Mouse (Mus musculus) testis, adult 2 months (tissue): ENCODE data around the gene Stat4.
"Not testable (repeated sequence)": the region's sequence is repeated elsewhere in the genome, so short reads cannot be mapped to it uniquely, and the experiment has no call there.

Source experiments
- CTCF ChIP-seq: fragments of 200-500 bp; IDR thresholded peaks from 2 replicates; pipeline ENCODE4 v1.5.1; 2012; ENCODE audit warnings: low read depth, mild to moderate bottlenecking, inconsistent platforms, low read length, moderate library complexity; ENCODE audit not compliant: control insufficient read depth, insufficient read depth, insufficient replicate concordance
- POLR2A ChIP-seq: fragments of 200-500 bp; IDR thresholded peaks from 2 replicates; pipeline ENCODE4 v1.6.1; 2012; ENCODE audit warnings: low read depth, mild to moderate bottlenecking, inconsistent platforms, low read length, moderate library complexity; ENCODE audit not compliant: control insufficient read depth

GRCm38 (mm10) chr1:52046891-52047290 lies 59.9 kb downstream of the Stat4 start:
- TF ChIP-seq POLR2A, CTCF: not testable (repeated sequence)
